ENCODE assay signal across 9 mouse cellular contexts in the genomic region with DNA sequence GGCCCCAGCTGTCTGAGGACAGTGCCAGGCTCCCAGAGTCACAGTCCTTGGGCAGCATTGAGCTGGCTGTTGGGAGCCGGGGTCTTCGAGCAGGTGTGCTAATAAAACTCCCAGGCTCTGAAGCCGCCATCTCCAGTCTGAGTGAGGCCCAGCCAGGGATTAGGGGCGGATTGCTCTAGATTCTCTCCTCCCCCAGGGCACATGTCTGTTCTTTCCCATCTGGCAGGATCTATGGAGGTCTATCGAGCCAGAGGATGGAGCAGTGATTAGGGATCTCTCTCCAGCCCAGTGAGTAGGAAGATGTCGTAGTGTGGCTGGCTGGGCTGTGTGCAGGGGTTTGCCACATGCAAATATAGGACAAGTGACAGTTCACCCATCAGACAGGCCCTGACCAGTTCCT. TPM values are rescaled to one million over a fixed set of nuclear protein-coding genes. Genes with fewer than 3 reads are reported as not detected.
DNase-seq lines count a peak whose midpoint lies in the region; ATAC-seq and TF ChIP-seq lines count a peak whose summit lies in the region.
"Had no signal": no experiment of that assay in that cellular context is flagged by ENCODE, and none has a peak within 500 bp of the region (broad histone marks: within the 10 kb centered on the region; RNA-seq: fewer than 3 reads in every experiment).

No protein-coding gene starts in this region.

- no peak overlapping the region for H3K9ac ChIP-seq in heart, embryonic 15.5 days
- H3K9ac ChIP-seq in ES-E14 (ENCODE audit: insufficient read depth, low read depth, low read length, poor library complexity, severe bottlenecking), result peak overlapping the region; percentile 26; the same call in 1 of the 2 replicates
- H3K9ac ChIP-seq in embryonic facial prominence, embryonic 11.5 days (replicated peaks; ENCODE audit: low read length), result 0 out of 2 replicates have a peak overlapping the region, but pooled peaks have one; percentile 13
- H3K9ac ChIP-seq in liver, embryonic 13.5 days, result peak overlapping the region; percentile 94

- no peak for DNase-seq in heart, adult 11 months
- no peak for DNase-seq in ES-E14 (ENCODE audit: low read depth, low spot score)
- DNase-seq in embryonic facial prominence, embryonic 11.5 days (ENCODE audit: low spot score), result no peak
- DNase-seq in liver, embryonic 13.5 days, result no peak
- no peak for DNase-seq in thymus, postnatal 14 days
- DNase-seq in gastrocnemius, postnatal 25 days, result no peak
- no peak for DNase-seq in adrenal gland, postnatal 36 days

- in situ Hi-C loops in ES-E14 (cut with MboI; ENCODE audit: low sequenced_read_pairs in 2 of 2, unreplicated experiment in 2 of 2), result no loop called here

- WGBS in heart, embryonic 15.5 days, result 88% methylated on average over 6 of the region's 6 CpGs
- 69% methylated on average over 6 of the region's 6 CpGs for WGBS in embryonic facial prominence, embryonic 11.5 days
- WGBS in liver, embryonic 13.5 days (ENCODE audit: insufficient replicate concordance), result 67% methylated on average over 6 of the region's 6 CpGs

- peaks cover 30% of the 10 kb centered on the region for H3K4me1 ChIP-seq in heart, embryonic 15.5 days (replicated peaks)
- H3K4me1 ChIP-seq in ES-E14 (ENCODE audit: control insufficient read depth in 2 of 2, insufficient read depth in 2 of 2, low read length in 2 of 2, poor library complexity in 1 of 2), result peaks cover 0 to 17% of the 10 kb centered on the region in 2 experiments; a peak in 1 of 4 replicates
- no peaks in the 10 kb centered on the region for H3K4me1 ChIP-seq in embryonic facial prominence, embryonic 11.5 days (ENCODE audit: control insufficient read depth, insufficient read depth, low read length)
- H3K4me1 ChIP-seq in liver, embryonic 13.5 days (replicated peaks), result peaks cover 90% of the 10 kb centered on the region

- ATAC-seq in heart, embryonic 15.5 days (replicated peaks; ENCODE audit: insufficient number of reproducible peaks, insufficient read depth, low FRiP score, low read depth), result no peak
- ATAC-seq in embryonic facial prominence, embryonic 11.5 days (replicated peaks; ENCODE audit: insufficient number of reproducible peaks, low FRiP score, low TSS enrichment, low read depth), result no peak
- no peak for ATAC-seq in liver, embryonic 13.5 days (ENCODE audit: low read depth)

- no peak overlapping the region for H3K27ac ChIP-seq in heart, embryonic 15.5 days
- H3K27ac ChIP-seq in ES-E14 (ENCODE audit: insufficient read depth, low read depth, low read length, poor library complexity, severe bottlenecking), result no peak overlapping the region
- H3K27ac ChIP-seq in embryonic facial prominence, embryonic 11.5 days (replicated peaks; ENCODE audit: low read depth, low read length), result no peak overlapping the region
- H3K27ac ChIP-seq in liver, embryonic 13.5 days, result peak overlapping the region; percentile 99
- H3K27ac ChIP-seq: macrophage had no signal

- H3K4me2 ChIP-seq in heart, embryonic 15.5 days, result 0 out of 2 replicates have a peak overlapping the region, but pooled peaks have one; percentile 6
- H3K4me2 ChIP-seq in embryonic facial prominence, embryonic 11.5 days (ENCODE audit: low read depth, low read length), result no peak overlapping the region
- peak overlapping the region; percentile 85 for H3K4me2 ChIP-seq in liver, embryonic 13.5 days

- H3K4me3 ChIP-seq in heart, embryonic 15.5 days, result no peak overlapping the region
- no peak overlapping the region for H3K4me3 ChIP-seq in ES-E14 (ENCODE audit: insufficient read depth in 1 of 2, low read depth in 1 of 2, low read length in 2 of 2, poor library complexity in 1 of 2, severe bottlenecking in 1 of 2)
- H3K4me3 ChIP-seq in embryonic facial prominence, embryonic 11.5 days (ENCODE audit: low read depth, low read length), result no peak overlapping the region; the same call in 1 of the 2 replicates
- H3K4me3 ChIP-seq in liver, embryonic 13.5 days (replicated peaks), result peak overlapping the region; percentile 89

- H3K36me3 ChIP-seq in heart, embryonic 15.5 days, result no peaks in the 10 kb centered on the region
- H3K36me3 ChIP-seq in ES-E14 (ENCODE audit: control insufficient read depth, insufficient read depth, low read length, poor library complexity, severe bottlenecking), result no peaks in the 10 kb centered on the region
- H3K36me3 ChIP-seq in embryonic facial prominence, embryonic 11.5 days (replicated peaks; ENCODE audit: control insufficient read depth, insufficient read depth, low read depth, low read length), result no peaks in the 10 kb centered on the region; the same call in 1 of the 2 replicates
- H3K36me3 ChIP-seq in liver, embryonic 13.5 days, result peaks cover 85% of the 10 kb centered on the region

- H3K27me3 ChIP-seq in heart, embryonic 15.5 days, result no peaks in the 10 kb centered on the region
- no peaks in the 10 kb centered on the region for H3K27me3 ChIP-seq in embryonic facial prominence, embryonic 11.5 days (ENCODE audit: control insufficient read depth, insufficient read depth, low read length)
- no peaks in the 10 kb centered on the region for H3K27me3 ChIP-seq in liver, embryonic 13.5 days

- no peaks in the 10 kb centered on the region for H3K9me3 ChIP-seq in heart, embryonic 15.5 days (replicated peaks)
- no peaks in the 10 kb centered on the region for H3K9me3 ChIP-seq in ES-E14 (ENCODE audit: control insufficient read depth, insufficient read depth, low read depth, low read length)
- H3K9me3 ChIP-seq in embryonic facial prominence, embryonic 11.5 days (replicated peaks; ENCODE audit: control insufficient read depth, low read length), result no peaks in the 10 kb centered on the region
- H3K9me3 ChIP-seq in liver, embryonic 13.5 days (replicated peaks), result no peaks in the 10 kb centered on the region

TF ChIP-seq in ES-E14, 5 proteins besides CTCF, POLR2A, EP300 and RAD21:
- no peak for TF ChIP-seq ZC3H11A (IDR thresholded peaks at IDR 0.05; ENCODE audit: borderline replicate concordance, low read depth, low read length)
- no peak for TF ChIP-seq ZNF384 (IDR thresholded peaks at IDR 0.05; ENCODE audit: low read depth, low read length)
- TF ChIP-seq MAFK (IDR thresholded peaks at IDR 0.05; ENCODE audit: insufficient read depth, low read depth, low read length), result no peak
- no peak for TF ChIP-seq CHD2 (IDR thresholded peaks at IDR 0.05; ENCODE audit: low read depth, low read length)
- TF ChIP-seq HCFC1 (IDR thresholded peaks at IDR 0.05; ENCODE audit: borderline replicate concordance, insufficient read depth, low read length), result no peak

RNA-seq across cellular contexts. Expression of a gene that starts 24.1 kb away (rescaled TPM):
- 12.9 and 18.8 TPM in 2 replicates for polyA plus RNA-seq in heart, embryonic 15.5 days (2015; fragmentation: Nextera tagmentation; extraction: Ambion mirVana)
- total RNA-seq in ES-E14 (2012; rRNA removed), result 5.8 and 7.9 TPM in 2 replicates
- 6.8 and 8.0 TPM in 2 replicates for polyA plus RNA-seq in embryonic facial prominence, embryonic 11.5 days (2014; fragmentation: Nextera tagmentation; extraction: Ambion mirVana)
- 456 and 511 TPM in 2 replicates for polyA plus RNA-seq in liver, embryonic 13.5 days (2015; fragmentation: Nextera tagmentation; extraction: Ambion mirVana)
- 10 to 100 TPM; 23.3 to 25.1 TPM for total RNA-seq in gastrocnemius, postnatal 25 days (2021)
- 1 to 10 TPM; 6.1 to 9.7 TPM for total RNA-seq in adrenal gland, postnatal 36 days (2021)

RNA-seq across cellular contexts. Expression of a gene that starts 50.4 kb away (rescaled TPM):
- 9.2 and 11.1 TPM in 2 replicates for polyA plus RNA-seq in heart, embryonic 15.5 days (2015; fragmentation: Nextera tagmentation; extraction: Ambion mirVana)
- 6.5 and 8.4 TPM in 2 replicates for total RNA-seq in ES-E14 (2012; rRNA removed)
- polyA plus RNA-seq in embryonic facial prominence, embryonic 11.5 days (2014; fragmentation: Nextera tagmentation; extraction: Ambion mirVana), result 11.9 and 13.7 TPM in 2 replicates
- 3.7 and 3.8 TPM in 2 replicates for polyA plus RNA-seq in liver, embryonic 13.5 days (2015; fragmentation: Nextera tagmentation; extraction: Ambion mirVana)
- 1 to 10 TPM; 9.2 to 10.0 TPM for total RNA-seq in gastrocnemius, postnatal 25 days (2021)
- 10 to 100 TPM; 22.5 to 23.1 TPM for total RNA-seq in adrenal gland, postnatal 36 days (2021)

RNA-seq across cellular contexts. Expression of a gene that starts 51.0 kb away (rescaled TPM):
- 3.0 and 3.7 TPM in 2 replicates for polyA plus RNA-seq in heart, embryonic 15.5 days (2015; fragmentation: Nextera tagmentation; extraction: Ambion mirVana)
- total RNA-seq in ES-E14 (2012; rRNA removed), result 7.4 and 8.0 TPM in 2 replicates
- 9.1 and 10.8 TPM in 2 replicates for polyA plus RNA-seq in embryonic facial prominence, embryonic 11.5 days (2014; fragmentation: Nextera tagmentation; extraction: Ambion mirVana)
- 1.6 and 1.8 TPM in 2 replicates for polyA plus RNA-seq in liver, embryonic 13.5 days (2015; fragmentation: Nextera tagmentation; extraction: Ambion mirVana)
- 1 to 10 TPM in 1 of 2 experiments, under 1 TPM in 1; 0.79 to 1.3 TPM for total RNA-seq in gastrocnemius, postnatal 25 days (2021)
- 1 to 10 TPM; 2.8 to 4.9 TPM for total RNA-seq in adrenal gland, postnatal 36 days (2021)
